Mouse (Mus musculus) lung, embryonic 14.5 days (tissue): ENCODE data around the gene Apoc4. TPM values are rescaled to one million over a fixed set of nuclear protein-coding genes. Genes with fewer than 3 reads are reported as not detected.

ENCODE experiments used
- ATAC-seq: fragments of 200-750 bp; cut with Nextera tagmentation; 2 replicates; pipeline ENCODE4 v1.8.0; 2017; ENCODE audit warnings: mild to moderate bottlenecking, moderate TSS enrichment, moderate library complexity; ENCODE audit not compliant: insufficient read depth
- DNase-seq: peaks from one replicate; pipeline ENCODE4 v3.0.0-alpha.2; 2015
- H3K27ac ChIP-seq: fragments of 300-500 bp; sonication (generic); 2 replicates; pipeline ENCODE4 v1.5.1; 2014; ENCODE audit warnings: low read depth, mild to moderate bottlenecking, moderate library complexity
- H3K27me3 ChIP-seq: fragments of 300-500 bp; sonication (generic); 2 replicates; pipeline ENCODE4 v1.6.1; 2014; ENCODE audit warnings: low read length, control low read depth; ENCODE audit not compliant: insufficient read depth
- H3K36me3 ChIP-seq: fragments of 300-500 bp; sonication (generic); 2 replicates; pipeline ENCODE4 v1.6.1; 2014; ENCODE audit warnings: control low read depth; ENCODE audit not compliant: insufficient read depth
- H3K4me1 ChIP-seq: fragments of 300-500 bp; sonication (generic); 2 replicates; pipeline ENCODE4 v1.6.1; 2014; ENCODE audit warnings: antibody characterized with exemption, control low read depth; ENCODE audit not compliant: insufficient read depth
- H3K4me2 ChIP-seq: fragments of 300-500 bp; sonication (generic); 2 replicates; pipeline ENCODE4 v1.6.1; 2014; ENCODE audit warnings: mild to moderate bottlenecking
- H3K4me3 ChIP-seq: fragments of 300-500 bp; sonication (generic); 2 replicates; pipeline ENCODE4 v1.5.1; 2014; ENCODE audit warnings: low read depth, low read length
- H3K9ac ChIP-seq: fragments of 300-500 bp; sonication (generic); 2 replicates; pipeline ENCODE4 v1.6.1; 2014
- H3K9me3 ChIP-seq: fragments of 300-500 bp; sonication (generic); 2 replicates; pipeline ENCODE4 v1.6.1; 2016; ENCODE audit warnings: low read depth, low read length, control low read depth
- CTCF ChIP-seq: IDR thresholded peaks from 2 replicates; pipeline ENCODE4 v1.5.1; 2016; ENCODE audit warnings: antibody characterized with exemption, low read depth
- WGBS: fragments of 180-500 bp; shearing (Covaris S2); extraction: QIAGEN DNeasy Blood & Tissue Kit; methylation state at CpG from one replicate; pipeline ENCODE4 v1.1.7; 2014; 5-methylcytosine and 5-hydroxymethylcytosine counted together
- polyA plus RNA-seq: library from polyadenylated mRNA; unstranded; fragments of >200 nt; fragmentation: Nextera tagmentation; extraction: Ambion mirVana; gene quantifications from 2 replicates; pipeline ENCODE4 v1.2.1, GENCODE M21; 2014

The Apoc4 gene
- polyA plus RNA-seq, 1 experiment from 2014 or later, result 0.30 TPM

GRCm38 (mm10) chr7:19699827-19700148 lies 18.5 kb upstream of the Apoc4 start:
- peaks cover 44% of the 10 kb centered on the region for H3K36me3 ChIP-seq
- H3K4me3 ChIP-seq, result no peak overlapping the region
- H3K9me3 ChIP-seq, result no peaks in the 10 kb centered on the region; the same call in 1 of the 2 replicates
- H3K27ac ChIP-seq, result no peak overlapping the region
- no peak overlapping the region for H3K4me2 ChIP-seq
- ATAC-seq (no peak), DNase-seq (no peak)
- H3K27me3 ChIP-seq, result no peaks in the 10 kb centered on the region
- H3K9ac ChIP-seq, result no peak overlapping the region; the same call in 1 of the 2 replicates
- TF ChIP-seq CTCF, result no peak
- WGBS, result 75% methylated on average over 4 of the region's 4 CpGs
- peaks cover 14% of the 10 kb centered on the region; the same call in 1 of the 2 replicates for H3K4me1 ChIP-seq

GRCm38 (mm10) chr7:19698907-19699826 lies 17.9 kb upstream of the Apoc4 start, which contains the start of gene Apoe:
TSS of gene Apoe (minus strand) at chr7:19699188.
- Histone ChIP-seq H3K27me3 (no peaks in the 10 kb centered on the region), H3K9ac (peak within 1 kb of the TSS; percentile 42), H3K4me3 (peak within 1 kb of the TSS; percentile 34), H3K4me2 (peak within 1 kb of the TSS; percentile 68), H3K4me1 (peaks cover 14% of the 10 kb centered on the region; the same call in 1 of the 2 replicates), H3K36me3 (peaks cover 39% of the 10 kb centered on the region), H3K27ac (peak within 1 kb of the TSS; percentile 46; the same call in 1 of the 2 replicates), H3K9me3 (no peaks in the 10 kb centered on the region; the same call in 1 of the 2 replicates)
- 0 out of 2 replicates have a peak, but pooled peaks have one; percentile 19 for TF ChIP-seq CTCF
- 2% methylated on average over 20 of the region's 20 CpGs for WGBS
- peak; percentile 67; the same call in 1 of the 2 replicates for ATAC-seq
- peak; percentile 60 for DNase-seq

GRCm38 (mm10) chr7:19697949-19698906 lies 16.9 kb upstream of the Apoc4 start:
- Histone ChIP-seq H3K9me3 (no peaks in the 10 kb centered on the region; the same call in 1 of the 2 replicates), H3K27me3 (no peaks in the 10 kb centered on the region), H3K4me2 (peak overlapping the region; percentile 68), H3K9ac (peak overlapping the region; percentile 42), H3K27ac (peak overlapping the region; percentile 46; the same call in 1 of the 2 replicates), H3K4me1 (peaks cover 21% of the 10 kb centered on the region), H3K36me3 (peaks cover 31% of the 10 kb centered on the region), H3K4me3 (peak overlapping the region; percentile 34)
- 2% methylated on average over 28 of the region's 28 CpGs for whole genome bisulfite sequencing
- peak; percentile 64 for TF ChIP-seq CTCF
- ATAC-seq, result peak; percentile 26; the same call in 1 of the 2 replicates
- DNase-seq, result peak; percentile 63

DNA sequence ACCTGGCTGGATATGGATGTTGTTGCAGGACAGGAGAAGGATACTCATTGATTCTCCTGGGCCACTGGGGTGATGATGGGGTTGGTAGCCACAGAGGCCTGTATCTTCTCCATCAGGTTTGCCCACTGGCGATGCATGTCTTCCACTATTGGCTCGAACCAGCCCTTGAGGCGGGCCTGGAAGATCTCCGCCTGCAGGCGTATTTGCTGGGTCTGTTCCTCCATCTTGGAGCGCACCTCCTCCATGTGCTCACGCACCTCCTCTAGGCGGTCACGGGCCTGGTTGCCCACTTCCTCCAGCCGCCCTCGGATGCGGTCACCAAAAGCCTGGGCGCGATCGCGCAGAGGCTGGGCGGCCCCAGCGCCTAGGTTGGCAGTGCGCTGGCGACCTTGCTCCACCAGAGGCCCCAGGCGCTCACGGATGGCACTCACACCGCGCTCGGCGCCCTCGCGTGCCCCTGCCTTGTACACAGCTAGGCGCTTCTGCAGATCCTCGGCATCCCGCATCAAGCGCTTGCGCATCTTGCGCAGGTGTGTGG lies 15.1 kb upstream of the Apoc4 start:
- H3K27me3 ChIP-seq, result no peaks in the 10 kb centered on the region
- 0 out of 2 replicates have a peak overlapping the region, but pooled peaks have one; percentile 4 for H3K4me3 ChIP-seq
- no peak for TF ChIP-seq CTCF
- no peak overlapping the region for H3K4me2 ChIP-seq
- peaks cover 28% of the 10 kb centered on the region for H3K4me1 ChIP-seq
- peaks cover 15% of the 10 kb centered on the region; the same call in 1 of the 2 replicates for H3K36me3 ChIP-seq
- DNase-seq, result no peak
- H3K9me3 ChIP-seq, result no peaks in the 10 kb centered on the region; the same call in 1 of the 2 replicates
- no peak overlapping the region for H3K27ac ChIP-seq
- no peak overlapping the region for H3K9ac ChIP-seq
- 93% methylated on average over 34 of the region's 34 CpGs for WGBS
- ATAC-seq, result no peak

DNA sequence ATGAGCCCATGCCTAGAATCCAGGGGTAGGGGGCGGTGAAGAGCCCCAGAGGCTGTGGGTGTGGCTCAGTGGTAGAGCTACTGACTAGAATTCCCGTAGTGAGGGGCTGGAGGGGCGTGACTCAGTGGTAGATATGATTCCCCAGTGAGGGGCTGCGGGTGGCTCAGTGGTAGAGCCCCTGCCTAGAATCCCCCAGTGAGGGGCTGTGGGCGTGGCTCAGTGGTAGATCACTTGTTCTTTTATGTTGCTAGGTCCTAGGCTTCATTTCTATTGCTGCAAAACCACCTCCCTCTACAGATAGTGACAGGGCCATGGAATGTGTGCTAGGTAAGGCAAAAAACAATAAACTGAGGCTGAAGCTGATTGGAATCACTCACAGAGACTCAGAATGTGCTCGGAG lies 14.6 kb upstream of the Apoc4 start:
- no peak overlapping the region for H3K9ac ChIP-seq
- H3K4me2 ChIP-seq, result no peak overlapping the region
- H3K9me3 ChIP-seq, result no peaks in the 10 kb centered on the region; the same call in 1 of the 2 replicates
- peaks cover 14% of the 10 kb centered on the region; the same call in 1 of the 2 replicates for H3K36me3 ChIP-seq
- no peak overlapping the region for H3K27ac ChIP-seq
- TF ChIP-seq CTCF, result no peak
- WGBS, result 73% methylated on average over 6 of the region's 6 CpGs
- H3K4me1 ChIP-seq, result peaks cover 28% of the 10 kb centered on the region
- no peak overlapping the region for H3K4me3 ChIP-seq
- no peaks in the 10 kb centered on the region for H3K27me3 ChIP-seq
- DNase-seq (no peak), ATAC-seq (no peak)

- WGBS, result 7% methylated on average over 8 of the region's 8 CpGs
- Histone ChIP-seq H3K4me3 (no peak overlapping the region), H3K4me2 (no peak overlapping the region), H3K36me3 (peaks cover 9% of the 10 kb centered on the region; the same call in 1 of the 2 replicates), H3K4me1 (peaks cover 28% of the 10 kb centered on the region), H3K27ac (peak overlapping the region; percentile 76), H3K27me3 (no peaks in the 10 kb centered on the region), H3K9me3 (no peaks in the 10 kb centered on the region; the same call in 1 of the 2 replicates), H3K9ac (no peak overlapping the region; the same call in 1 of the 2 replicates)
- ATAC-seq (no peak), DNase-seq (peak; percentile 24)
- TF ChIP-seq CTCF, result no peak
Measured at GRCm38 (mm10) chr7:19695213-19695594, 13.9 kb upstream of the Apoc4 start.
